Mouse (Mus musculus): Measurements from ENCODE around the gene Hoxb6. TPM values are rescaled to one million over a fixed set of nuclear protein-coding genes. Genes with fewer than 3 reads are reported as not detected.

The Hoxb6 gene
- total and polyA plus RNA-seq, 3 experiments = not detected

GRCm38 (mm10) chr11:96262262-96262830, 29.9 kb upstream of the Hoxb6 start:
- peaks cover 14 to 15% of the 10 kb centered on the region in 2 experiments for H3K27me3 ChIP-seq (ENCODE audit: control insufficient read depth in 1 of 2, insufficient read depth in 2 of 2, low read length in 2 of 2)
- H3K4me1 ChIP-seq (ENCODE audit: control insufficient read depth in 1 of 2, insufficient read depth in 2 of 2, low read length in 2 of 2) = no peaks in the 10 kb centered on the region
- H3K4me3 ChIP-seq (ENCODE audit: control insufficient read depth in 1 of 2, insufficient read depth in 1 of 2, low read depth in 2 of 2, low read length in 2 of 2) = no peak overlapping the region
- H3K9me3 ChIP-seq (replicated peaks; ENCODE audit: insufficient read depth, low read length) = no peaks in the 10 kb centered on the region
- DNase-seq (ENCODE audit: low read depth, low spot score) = no peak
- H3K9ac ChIP-seq (ENCODE audit: control insufficient read depth, low read depth, low read length, poor library complexity, severe bottlenecking) = no peak overlapping the region
- no peak overlapping the region for H3K27ac ChIP-seq (ENCODE audit: control insufficient read depth, low read depth, low read length)
- TF ChIP-seq CHD1 (IDR thresholded peaks at IDR 0.05; ENCODE audit: low read depth, low read length) (no peak), KAT2A (conservative IDR thresholded peaks at IDR 0.05; ENCODE audit: low read depth, low read length) (no peak), CTCF (IDR thresholded peaks at IDR 0.05 in 2 of 3, conservative IDR thresholded peaks at IDR 0.05 in 1 of 3; ENCODE audit: control insufficient read depth in 1 of 3, insufficient read depth in 1 of 3, low read depth in 2 of 3, low read length in 3 of 3, poor library complexity in 1 of 3, severe bottlenecking in 1 of 3) (no peak), NRF1 (IDR thresholded peaks at IDR 0.05; ENCODE audit: insufficient read depth, low read depth, low read length, poor library complexity, severe bottlenecking) (no peak), MAX (IDR thresholded peaks at IDR 0.05; ENCODE audit: low read length) (no peak), MYB (IDR thresholded peaks at IDR 0.05; ENCODE audit: low read depth, low read length) (no peak), ZMIZ1 (IDR thresholded peaks at IDR 0.05; ENCODE audit: low read depth, low read length) (no peak), MAZ (IDR thresholded peaks at IDR 0.05; ENCODE audit: low read depth, low read length) (no peak), TCF12 (IDR thresholded peaks at IDR 0.05; ENCODE audit: low read depth, low read length) (no peak), GATA1 (IDR thresholded peaks at IDR 0.05; ENCODE audit: low read depth, low read length) (no peak), ZC3H11A (IDR thresholded peaks at IDR 0.05; ENCODE audit: low read depth, low read length) (no peak), POLR2AphosphoS5 (IDR thresholded peaks at IDR 0.05; ENCODE audit: borderline replicate concordance, low read depth, low read length) (no peak), EP300 (IDR thresholded peaks at IDR 0.05; ENCODE audit: low read depth in 1 of 2, low read length in 2 of 2) (no peak), MAFK (IDR thresholded peaks at IDR 0.05; ENCODE audit: borderline replicate concordance, low read depth, low read length) (no peak), ELF1 (IDR thresholded peaks at IDR 0.05; ENCODE audit: low read depth, low read length) (no peak), CHD2 (IDR thresholded peaks at IDR 0.05; ENCODE audit: low read length) (no peak), USF2 (IDR thresholded peaks at IDR 0.05; ENCODE audit: borderline replicate concordance in 1 of 2, insufficient read depth in 1 of 2, low read depth in 1 of 2, low read length in 2 of 2) (no peak), MEF2A (IDR thresholded peaks at IDR 0.05; ENCODE audit: extremely low read depth, insufficient replicate concordance, low read depth, low read length, poor library complexity, severe bottlenecking) (no peak)
- H3K79me2 ChIP-seq (ENCODE audit: control insufficient read depth, insufficient read depth, low read length, poor library complexity) = no peaks in the 10 kb centered on the region
- no peaks in the 10 kb centered on the region for H3K36me3 ChIP-seq (ENCODE audit: control insufficient read depth in 1 of 2, insufficient read depth in 2 of 2, low read length in 2 of 2)

GRCm38 (mm10) chr11:96263636-96264389, 28.5 kb upstream of the Hoxb6 start:
- no peak overlapping the region for H3K27ac ChIP-seq (ENCODE audit: control insufficient read depth, low read depth, low read length)
- peaks cover 19 to 21% of the 10 kb centered on the region in 2 experiments for H3K27me3 ChIP-seq (ENCODE audit: control insufficient read depth in 1 of 2, insufficient read depth in 2 of 2, low read length in 2 of 2)
- no peaks in the 10 kb centered on the region for H3K9me3 ChIP-seq (replicated peaks; ENCODE audit: insufficient read depth, low read length)
- H3K36me3 ChIP-seq (ENCODE audit: control insufficient read depth in 1 of 2, insufficient read depth in 2 of 2, low read length in 2 of 2) = no peaks in the 10 kb centered on the region
- no peak for TF ChIP-seq MAZ (IDR thresholded peaks at IDR 0.05; ENCODE audit: low read depth, low read length)
- TF ChIP-seq EP300 (IDR thresholded peaks at IDR 0.05; ENCODE audit: low read depth in 1 of 2, low read length in 2 of 2) = no peak
- TF ChIP-seq MEF2A (IDR thresholded peaks at IDR 0.05; ENCODE audit: extremely low read depth, insufficient replicate concordance, low read depth, low read length, poor library complexity, severe bottlenecking) = no peak
- TF ChIP-seq USF1 (IDR thresholded peaks at IDR 0.05; ENCODE audit: low read depth, low read length) = no peak
- TF ChIP-seq MAFK (IDR thresholded peaks at IDR 0.05; ENCODE audit: borderline replicate concordance, low read depth, low read length) = no peak
- no peak for TF ChIP-seq TBP (IDR thresholded peaks at IDR 0.05; ENCODE audit: low read depth, low read length)
- TF ChIP-seq BHLHE40 (IDR thresholded peaks at IDR 0.05; ENCODE audit: borderline replicate concordance, low read depth, low read length) = no peak
- no peak for TF ChIP-seq RCOR1 (IDR thresholded peaks at IDR 0.05; ENCODE audit: low read depth, low read length)
- H3K9ac ChIP-seq (ENCODE audit: control insufficient read depth, low read depth, low read length, poor library complexity, severe bottlenecking) = no peak overlapping the region
- DNase-seq (ENCODE audit: low read depth, low spot score) = no peak
- H3K4me1 ChIP-seq (ENCODE audit: control insufficient read depth in 1 of 2, insufficient read depth in 2 of 2, low read length in 2 of 2) = no peaks in the 10 kb centered on the region
- no peaks in the 10 kb centered on the region for H3K79me2 ChIP-seq (ENCODE audit: control insufficient read depth, insufficient read depth, low read length, poor library complexity)
- H3K4me3 ChIP-seq (ENCODE audit: control insufficient read depth in 1 of 2, insufficient read depth in 1 of 2, low read depth in 2 of 2, low read length in 2 of 2) = no peak overlapping the region
